Mouse (Mus musculus) lung, postnatal 0 days (tissue): ENCODE measurements at regions not wholly inside any gene's neighbourhood (a gene's known extent, or its start where the extent isn't known, plus 50 kb on each side); places are given as distances from the start of the nearest gene placed in this dataset.

Experiments used
- CTCF ChIP-seq: IDR thresholded peaks from 2 replicates; pipeline ENCODE4 v1.5.1; 2016; ENCODE audit warnings: antibody characterized with exemption, mild to moderate bottlenecking
- EP300 ChIP-seq: IDR thresholded peaks from 2 replicates; pipeline ENCODE4 v1.6.1; 2016; ENCODE audit warnings: antibody characterized with exemption, mild to moderate bottlenecking, control low read depth

GRCm38 (mm10) chr7:136236391-136236790, 520.2 kb upstream of the Mki67 start:
- TF ChIP-seq EP300 (no peak), CTCF (no peak)
